Mouse (Mus musculus) embryo, embryonic 10 days (tissue): ENCODE data around the gene Hoxd11.

Experiments
- DNase-seq: peaks from one replicate; pipeline ENCODE4 v3.0.0-alpha.2; 2015; ENCODE audit warnings: low spot score

The Hoxd11 gene

GRCm38 (mm10) chr2:74709465-74710419 lies 30.4 kb downstream of the Hoxd11 start:
- DNase-seq, result no peak

- DNase-seq, result peak; percentile 45
Observed at GRCm38 (mm10) chr2:74710929-74711543, 31.7 kb downstream of the Hoxd11 start.

GRCm38 (mm10) chr2:74711721-74712621 lies 32.6 kb downstream of the Hoxd11 start, which contains the start of the genes Hoxd3 and Hoxd4:
TSS of gene Hoxd3 (plus strand) at chr2:74711927.
TSS of gene Hoxd4 (plus strand) at chr2:74711929.
- DNase-seq, result peak; percentile 75

- peak; percentile 34 for DNase-seq
Observed at GRCm38 (mm10) chr2:74713239-74714150, 34.1 kb downstream of the Hoxd11 start.

GRCm38 (mm10) chr2:74714156-74714789 lies 34.9 kb downstream of the Hoxd11 start:
- DNase-seq, result peak; percentile 63

GRCm38 (mm10) chr2:74714881-74715280 lies 35.5 kb downstream of the Hoxd11 start:
- peak; percentile 79 for DNase-seq

- DNase-seq, result peak; percentile 97
Observed at GRCm38 (mm10) chr2:74715504-74716241, 36.3 kb downstream of the Hoxd11 start.

- no peak for DNase-seq
Observed at GRCm38 (mm10) chr2:74720384-74720783, 41.0 kb downstream of the Hoxd11 start.

- peak; percentile 51 for DNase-seq
Observed at GRCm38 (mm10) chr2:74720955-74721491, 41.7 kb downstream of the Hoxd11 start.

- DNase-seq, result peak; percentile 48
Observed at GRCm38 (mm10) chr2:74721882-74722281, 42.5 kb downstream of the Hoxd11 start.

GRCm38 (mm10) chr2:74722949-74723348 lies 43.6 kb downstream of the Hoxd11 start:
- no peak for DNase-seq

GRCm38 (mm10) chr2:74724244-74725015 lies 45.1 kb downstream of the Hoxd11 start:
- DNase-seq, result peak; percentile 40

GRCm38 (mm10) chr2:74725171-74725570 lies 45.8 kb downstream of the Hoxd11 start:
- DNase-seq, result peak; percentile 52

- peak; percentile 41 for DNase-seq
Observed at GRCm38 (mm10) chr2:74726551-74726950, 47.2 kb downstream of the Hoxd11 start, which contains the start of gene Gm28230. TSS of gene Gm28230 (plus strand) at chr2:74726728.

- DNase-seq, result peak; percentile 66
Observed at GRCm38 (mm10) chr2:74726973-74727639, 47.7 kb downstream of the Hoxd11 start.

- DNase-seq, result peak; percentile 45
Observed at GRCm38 (mm10) chr2:74727640-74728302, 48.4 kb downstream of the Hoxd11 start.

- DNase-seq, result peak; percentile 46
Observed at GRCm38 (mm10) chr2:74728303-74728680, 48.9 kb downstream of the Hoxd11 start.
